Mouse (Mus musculus) limb, embryonic 12.5 days (tissue): Measurements from ENCODE around the gene Pbx1. TPM values are rescaled to one million over a fixed set of nuclear protein-coding genes. Genes with fewer than 3 reads are reported as not detected.
A peak's percentile ranks its signal among the peaks of the same experiment; 100 is the strongest.

Experiments used
- ATAC-seq: fragments of 200-750 bp; cut with Nextera tagmentation; 2 replicates; pipeline ENCODE4 v1.8.0; 2017; ENCODE audit warnings: low read depth, moderate TSS enrichment; ENCODE audit not compliant: insufficient number of reproducible peaks, insufficient read depth, low FRiP score, low TSS enrichment
- H3K27ac ChIP-seq: fragments of 300-500 bp; sonication (generic); 2 replicates; pipeline ENCODE4 v1.5.1; 2016; ENCODE audit warnings: mild to moderate bottlenecking, moderate library complexity
- H3K27me3 ChIP-seq: fragments of 300-500 bp; sonication (generic); 2 replicates; pipeline ENCODE4 v1.6.1; 2016; ENCODE audit warnings: mild to moderate bottlenecking, moderate library complexity
- H3K36me3 ChIP-seq: fragments of 300-500 bp; sonication (generic); 2 replicates; pipeline ENCODE4 v1.6.1; 2016; ENCODE audit warnings: mild to moderate bottlenecking, moderate library complexity
- H3K4me1 ChIP-seq: fragments of 300-500 bp; sonication (generic); replicated peaks from 2 replicates; pipeline ENCODE4 v1.6.1; 2016
- H3K4me2 ChIP-seq: fragments of 300-500 bp; sonication (generic); 2 replicates; pipeline ENCODE4 v1.6.1; 2016; ENCODE audit warnings: mild to moderate bottlenecking, moderate library complexity
- H3K4me3 ChIP-seq: fragments of 300-500 bp; sonication (generic); replicated peaks from 2 replicates; pipeline ENCODE4 v1.5.1; 2016; ENCODE audit warnings: mild to moderate bottlenecking
- H3K9ac ChIP-seq: fragments of 300-500 bp; sonication (generic); replicated peaks from 2 replicates; pipeline ENCODE4 v1.6.1; 2016; ENCODE audit warnings: mild to moderate bottlenecking, moderate library complexity
- H3K9me3 ChIP-seq: fragments of 300-500 bp; sonication (generic); 2 replicates; pipeline ENCODE4 v1.6.1; 2016; ENCODE audit warnings: mild to moderate bottlenecking, moderate library complexity
- WGBS: fragments of 180-500 bp; shearing (Covaris S2); methylation state at CpG from one replicate; pipeline ENCODE4 v1.1.7; 2016; 5-methylcytosine and 5-hydroxymethylcytosine counted together
- polyA plus RNA-seq: library from polyadenylated mRNA; unstranded; fragments of >200 nt; fragmentation: Nextera tagmentation; extraction: Ambion mirVana; gene quantifications from 2 replicates; pipeline ENCODE4 v1.2.1, GENCODE M21; 2016

Gene Pbx1
- polyA plus RNA-seq, 1 experiment from 2014 or later = 32.9 TPM

DNA sequence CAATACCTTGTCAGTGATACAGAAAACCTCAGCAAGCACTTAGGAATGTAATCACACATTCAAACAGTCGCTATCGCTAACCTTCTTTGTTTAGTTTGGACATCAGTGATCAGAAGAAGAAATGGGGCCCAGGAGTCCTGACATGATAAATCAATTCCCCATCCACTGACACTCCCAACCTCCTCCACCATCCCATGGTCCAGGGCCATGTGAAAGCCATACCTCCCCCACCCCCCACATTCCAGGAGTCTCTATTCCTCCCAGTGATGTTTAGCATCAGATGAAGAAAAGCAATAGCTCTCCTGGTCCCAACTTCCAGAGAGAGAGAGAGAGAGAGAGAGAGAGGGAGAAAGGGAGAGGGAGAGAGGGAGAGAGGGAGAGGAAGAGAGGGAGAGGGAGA, 28.5 kb downstream of the Pbx1 start:
- H3K36me3 ChIP-seq = peaks cover 12% of the 10 kb centered on the region; the same call in 1 of the 2 replicates
- H3K4me1 ChIP-seq = peaks cover 50% of the 10 kb centered on the region
- WGBS = 35% methylated on average over 2 of the region's 2 CpGs
- no peaks in the 10 kb centered on the region for H3K9me3 ChIP-seq
- H3K9ac ChIP-seq = no peak overlapping the region
- no peak overlapping the region for H3K4me3 ChIP-seq
- no peaks in the 10 kb centered on the region; the same call in 1 of the 2 replicates for H3K27me3 ChIP-seq
- no peak overlapping the region for H3K4me2 ChIP-seq
- no peak for ATAC-seq
- no peak overlapping the region for H3K27ac ChIP-seq

DNA sequence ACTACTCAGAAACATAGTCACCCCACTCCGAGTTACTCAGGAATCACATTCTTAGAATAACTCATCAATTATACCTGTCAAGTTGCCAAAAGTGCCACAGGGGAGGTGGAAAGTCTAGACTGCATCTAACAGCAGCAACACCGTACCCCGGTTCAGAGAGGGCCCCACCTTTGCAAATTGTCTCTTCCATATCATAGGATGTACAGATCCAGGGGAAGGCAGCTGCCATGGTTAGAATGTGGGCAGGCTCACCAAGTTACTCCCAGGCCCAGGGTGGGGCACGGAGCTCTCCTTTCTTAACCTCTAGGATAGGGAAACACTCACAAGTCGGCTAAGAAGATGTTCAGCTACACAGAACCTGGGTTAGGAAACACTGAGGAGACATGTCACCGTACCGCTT, 29.4 kb downstream of the Pbx1 start:
- H3K27ac ChIP-seq = no peak overlapping the region
- 44% methylated on average over 7 of the region's 7 CpGs for WGBS
- peak; percentile 4; the same call in 1 of the 2 replicates for ATAC-seq
- H3K9ac ChIP-seq = no peak overlapping the region
- peaks cover 8% of the 10 kb centered on the region; the same call in 1 of the 2 replicates for H3K36me3 ChIP-seq
- no peak overlapping the region for H3K4me3 ChIP-seq
- no peak overlapping the region for H3K4me2 ChIP-seq
- peaks cover 50% of the 10 kb centered on the region for H3K4me1 ChIP-seq
- no peaks in the 10 kb centered on the region for H3K9me3 ChIP-seq
- H3K27me3 ChIP-seq = no peaks in the 10 kb centered on the region; the same call in 1 of the 2 replicates

DNA sequence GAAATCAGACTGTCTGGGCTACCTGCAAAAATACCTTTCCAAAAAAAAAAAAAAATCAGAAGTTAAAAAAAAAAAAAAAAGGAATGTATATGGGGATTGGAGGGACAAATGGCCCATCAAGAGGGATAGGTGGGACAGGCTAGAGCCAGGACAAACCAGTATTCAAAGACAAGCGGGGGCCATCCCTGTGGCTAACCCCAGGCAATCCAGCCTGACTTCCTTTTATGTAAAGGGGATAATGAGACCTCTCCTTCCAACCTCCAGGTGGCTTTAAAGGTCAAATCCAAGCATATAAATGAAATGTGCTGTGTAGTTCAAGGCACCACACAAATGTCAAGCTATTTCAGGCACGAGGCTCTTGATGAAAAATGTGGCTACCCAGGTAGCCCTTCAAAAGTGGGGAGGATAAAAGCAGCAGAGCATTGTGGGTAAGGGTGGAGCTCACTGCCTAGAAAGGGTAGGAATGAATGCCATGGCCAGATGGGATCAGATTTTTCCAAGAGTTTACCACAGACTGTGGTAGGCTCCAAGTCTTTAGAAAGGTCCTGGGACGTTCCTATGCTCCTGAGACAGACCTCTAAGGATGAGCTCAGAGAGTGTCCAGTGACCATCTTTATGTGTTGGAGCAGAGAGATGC, 36.4 kb downstream of the Pbx1 start:
- Histone ChIP-seq H3K36me3 (peaks cover 3% of the 10 kb centered on the region), H3K9me3 (no peaks in the 10 kb centered on the region), H3K4me1 (peaks cover 41% of the 10 kb centered on the region), H3K27ac (no peak overlapping the region), H3K27me3 (0 out of 2 replicates have a peak, but pooled peaks cover 7% of the 10 kb centered on the region), H3K4me2 (no peak overlapping the region), H3K9ac (no peak overlapping the region), H3K4me3 (no peak overlapping the region)
- no peak for ATAC-seq
- 50% methylated on average over 3 of the region's 3 CpGs for WGBS

- H3K9me3 ChIP-seq = no peaks in the 10 kb centered on the region
- H3K4me1 ChIP-seq = peaks cover 49% of the 10 kb centered on the region
- H3K27ac ChIP-seq = no peak overlapping the region
- H3K4me3 ChIP-seq = no peak overlapping the region
- H3K4me2 ChIP-seq = no peak overlapping the region
- no peak for ATAC-seq
- H3K27me3 ChIP-seq = 0 out of 2 replicates have a peak, but pooled peaks cover 7% of the 10 kb centered on the region
- H3K36me3 ChIP-seq = peaks cover 7% of the 10 kb centered on the region
- H3K9ac ChIP-seq = no peak overlapping the region
- 83% methylated on average over 6 of the region's 6 CpGs for WGBS
These were observed 37.5 kb downstream of the Pbx1 start for GRCm38 (mm10) chr1:168394535-168394934.

DNA sequence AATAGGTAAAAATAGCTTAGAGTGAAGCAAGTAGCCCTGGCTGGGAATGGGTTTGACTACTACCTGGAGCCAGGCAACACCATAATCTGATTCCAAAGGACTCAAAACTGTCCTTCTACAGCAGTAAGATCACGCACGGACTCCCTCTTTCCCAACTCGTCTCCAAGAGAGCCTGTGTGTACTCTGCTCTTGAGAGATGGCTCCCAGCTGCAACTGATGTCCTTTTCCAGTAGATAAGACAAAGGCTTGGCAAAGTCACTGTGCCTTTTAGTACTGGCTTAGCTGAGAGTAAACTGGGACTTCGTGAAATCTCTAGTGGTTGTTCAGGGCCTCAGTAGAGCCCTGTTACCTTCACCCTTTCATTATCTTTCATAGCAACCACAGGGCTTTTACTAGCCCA, 38.6 kb downstream of the Pbx1 start:
- Histone ChIP-seq H3K36me3 (peaks cover 13% of the 10 kb centered on the region), H3K4me2 (no peak overlapping the region), H3K27me3 (peaks cover 11% of the 10 kb centered on the region; the same call in 1 of the 2 replicates), H3K9me3 (no peaks in the 10 kb centered on the region), H3K27ac (no peak overlapping the region), H3K9ac (no peak overlapping the region), H3K4me1 (peaks cover 49% of the 10 kb centered on the region), H3K4me3 (no peak overlapping the region)
- WGBS = 58% methylated on average over 4 of the region's 4 CpGs
- no peak for ATAC-seq

DNA sequence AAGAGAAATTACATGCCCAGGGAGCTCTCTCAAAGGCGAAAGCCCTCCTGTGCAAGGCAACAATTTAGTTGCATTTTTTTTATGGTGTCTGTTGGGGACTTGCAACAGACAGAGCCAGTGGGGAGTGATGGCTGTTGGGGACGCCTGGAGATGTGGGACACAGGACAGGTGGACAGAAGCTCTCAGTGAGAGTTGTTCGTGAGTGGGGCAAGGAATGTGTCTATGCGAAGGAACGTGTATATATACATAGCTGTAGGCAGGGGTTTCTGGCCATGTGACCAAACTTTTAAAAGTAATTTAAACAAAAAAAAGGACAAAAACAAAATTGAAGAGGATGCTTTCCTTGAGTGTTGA, 39.6 kb downstream of the Pbx1 start:
- ATAC-seq = peak; percentile 35
- peaks cover 13% of the 10 kb centered on the region for H3K36me3 ChIP-seq
- H3K9ac ChIP-seq = no peak overlapping the region
- H3K4me2 ChIP-seq = peak overlapping the region; percentile 53
- H3K4me3 ChIP-seq = no peak overlapping the region
- H3K27me3 ChIP-seq = peaks cover 11% of the 10 kb centered on the region; the same call in 1 of the 2 replicates
- H3K9me3 ChIP-seq = no peaks in the 10 kb centered on the region
- WGBS = 11% methylated on average over 5 of the region's 5 CpGs
- H3K4me1 ChIP-seq = peaks cover 49% of the 10 kb centered on the region
- H3K27ac ChIP-seq = peak overlapping the region; percentile 82

GRCm38 (mm10) chr1:168391617-168392499, 40.2 kb downstream of the Pbx1 start:
- Histone ChIP-seq H3K9me3 (no peaks in the 10 kb centered on the region), H3K4me2 (peak overlapping the region; percentile 53), H3K9ac (no peak overlapping the region), H3K36me3 (peaks cover 13% of the 10 kb centered on the region), H3K27ac (peak overlapping the region; percentile 82), H3K4me1 (peaks cover 54% of the 10 kb centered on the region), H3K4me3 (no peak overlapping the region), H3K27me3 (peaks cover 11% of the 10 kb centered on the region; the same call in 1 of the 2 replicates)
- ATAC-seq = peak; percentile 71
- 11% methylated on average over 20 of the region's 20 CpGs for WGBS

DNA sequence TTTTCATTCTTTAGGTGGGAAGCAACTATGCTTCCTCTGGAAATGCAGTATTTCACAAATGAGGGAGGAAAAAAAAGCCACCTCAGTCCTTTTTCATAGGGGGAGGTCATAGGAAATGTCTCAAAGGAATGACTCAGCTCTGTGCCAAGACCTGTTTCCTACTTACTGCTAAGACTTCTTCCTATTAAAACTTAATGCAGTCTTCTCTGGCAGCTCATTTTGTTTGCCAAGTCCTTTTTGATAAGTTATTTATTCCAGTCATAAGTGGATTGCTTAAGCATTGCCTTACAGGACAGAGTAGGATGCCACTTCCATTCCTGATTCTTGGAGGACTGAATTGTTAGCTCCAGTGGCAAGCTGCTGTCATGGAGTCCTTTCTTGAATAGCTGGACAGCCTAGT, 41.3 kb downstream of the Pbx1 start:
- Histone ChIP-seq H3K27me3 (peaks cover 14% of the 10 kb centered on the region; the same call in 1 of the 2 replicates), H3K9me3 (no peaks in the 10 kb centered on the region), H3K27ac (no peak overlapping the region), H3K36me3 (peaks cover 13% of the 10 kb centered on the region), H3K4me3 (no peak overlapping the region), H3K9ac (no peak overlapping the region), H3K4me2 (no peak overlapping the region), H3K4me1 (peaks cover 62% of the 10 kb centered on the region)
- ATAC-seq = no peak

GRCm38 (mm10) chr1:168386159-168386558, 45.9 kb downstream of the Pbx1 start:
- 83% methylated on average over 6 of the region's 6 CpGs for WGBS
- Histone ChIP-seq H3K4me1 (peaks cover 75% of the 10 kb centered on the region), H3K27ac (no peak overlapping the region), H3K4me3 (no peak overlapping the region), H3K27me3 (peaks cover 7% of the 10 kb centered on the region; the same call in 1 of the 2 replicates), H3K36me3 (peaks cover 10% of the 10 kb centered on the region; the same call in 1 of the 2 replicates), H3K9ac (no peak overlapping the region), H3K4me2 (peak overlapping the region; percentile 22), H3K9me3 (no peaks in the 10 kb centered on the region)
- no peak for ATAC-seq

DNA sequence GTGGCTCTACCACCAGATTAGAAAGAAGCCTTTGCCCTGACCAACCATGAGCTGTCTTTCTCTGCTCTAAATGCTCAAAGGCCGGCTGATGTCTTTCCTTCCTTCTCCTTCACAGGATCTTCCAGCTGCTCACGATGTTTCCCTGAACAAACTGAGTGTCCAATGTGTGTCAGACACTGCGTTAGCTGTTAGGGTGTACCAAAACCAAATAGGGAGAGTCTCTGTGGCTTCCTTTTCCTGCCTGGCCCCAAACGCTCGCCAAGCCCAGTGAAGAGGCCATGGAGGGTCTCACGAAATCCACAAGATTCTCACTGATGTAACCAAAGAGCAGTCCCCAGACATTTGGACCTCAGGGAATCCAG, 47.5 kb downstream of the Pbx1 start:
- H3K36me3 ChIP-seq = peaks cover 6% of the 10 kb centered on the region; the same call in 1 of the 2 replicates
- 30% methylated on average over 6 of the region's 6 CpGs for WGBS
- no peak overlapping the region for H3K9ac ChIP-seq
- H3K27me3 ChIP-seq = peaks cover 7% of the 10 kb centered on the region; the same call in 1 of the 2 replicates
- H3K9me3 ChIP-seq = no peaks in the 10 kb centered on the region
- no peak for ATAC-seq
- peaks cover 78% of the 10 kb centered on the region for H3K4me1 ChIP-seq
- H3K27ac ChIP-seq = peak overlapping the region; percentile 87
- H3K4me3 ChIP-seq = no peak overlapping the region
- no peak overlapping the region for H3K4me2 ChIP-seq

GRCm38 (mm10) chr1:168383832-168384593, 48.1 kb downstream of the Pbx1 start:
- 24% methylated on average over 5 of the region's 5 CpGs for WGBS
- peak overlapping the region; percentile 87 for H3K27ac ChIP-seq
- no peaks in the 10 kb centered on the region for H3K9me3 ChIP-seq
- H3K27me3 ChIP-seq = peaks cover 8% of the 10 kb centered on the region
- no peak overlapping the region for H3K9ac ChIP-seq
- no peak for ATAC-seq
- no peak overlapping the region for H3K4me3 ChIP-seq
- H3K4me1 ChIP-seq = peaks cover 84% of the 10 kb centered on the region
- 0 out of 2 replicates have a peak, but pooled peaks cover under 1% of the 10 kb centered on the region for H3K36me3 ChIP-seq
- H3K4me2 ChIP-seq = no peak overlapping the region
